Mouse (Mus musculus): ENCODE measurements at regions not wholly inside any gene's neighbourhood (a gene's known extent, or its start where the extent isn't known, plus 50 kb on each side); places are given as distances from the start of the nearest gene placed in this dataset.

- 82% methylated on average over 3 of the region's 3 CpGs for WGBS
- Histone ChIP-seq H3K27me3 (ENCODE audit: control insufficient read depth, insufficient read depth, low read length) (no peaks in the 10 kb centered on the region), H3K36me3 (ENCODE audit: control insufficient read depth, insufficient read depth, low read length) (no peaks in the 10 kb centered on the region), H3K4me1 (ENCODE audit: control insufficient read depth, insufficient read depth, low read length) (no peaks in the 10 kb centered on the region), H3K4me3 (replicated peaks; ENCODE audit: low read length) (no peak overlapping the region), H3K9ac (ENCODE audit: low read length) (no peak overlapping the region), H3K27ac (ENCODE audit: low read length) (no peak overlapping the region), H3K9me3 (replicated peaks; ENCODE audit: control insufficient read depth, low read length) (no peaks in the 10 kb centered on the region), H3K4me2 (ENCODE audit: low read depth, low read length) (no peak overlapping the region)
- ATAC-seq (ENCODE audit: insufficient read depth, low FRiP score), result no peak
These were observed 496.2 kb upstream of the Klf4 start for GRCm38 (mm10) chr4:56028441-56028840.

GRCm38 (mm10) chr4:56027258-56027657 lies 495.0 kb upstream of the Klf4 start:
- Histone ChIP-seq H3K9ac (ENCODE audit: low read length) (no peak overlapping the region), H3K9me3 (replicated peaks; ENCODE audit: control insufficient read depth, low read length) (no peaks in the 10 kb centered on the region), H3K27ac (ENCODE audit: low read length) (no peak overlapping the region), H3K27me3 (ENCODE audit: control insufficient read depth, insufficient read depth, low read length) (no peaks in the 10 kb centered on the region), H3K36me3 (ENCODE audit: control insufficient read depth, insufficient read depth, low read length) (no peaks in the 10 kb centered on the region), H3K4me1 (ENCODE audit: control insufficient read depth, insufficient read depth, low read length) (no peaks in the 10 kb centered on the region), H3K4me2 (ENCODE audit: low read depth, low read length) (no peak overlapping the region), H3K4me3 (replicated peaks; ENCODE audit: low read length) (no peak overlapping the region)
- ATAC-seq (ENCODE audit: insufficient read depth, low FRiP score), result no peak
- WGBS, result 83% methylated on average over 6 of the region's 6 CpGs

- Histone ChIP-seq H3K27ac (ENCODE audit: low read length) (no peak overlapping the region), H3K4me2 (ENCODE audit: low read depth, low read length) (no peak overlapping the region), H3K9ac (ENCODE audit: low read length) (no peak overlapping the region), H3K36me3 (ENCODE audit: control insufficient read depth, insufficient read depth, low read length) (no peaks in the 10 kb centered on the region), H3K9me3 (replicated peaks; ENCODE audit: control insufficient read depth, low read length) (no peaks in the 10 kb centered on the region), H3K27me3 (ENCODE audit: control insufficient read depth, insufficient read depth, low read length) (no peaks in the 10 kb centered on the region), H3K4me3 (replicated peaks; ENCODE audit: low read length) (no peak overlapping the region), H3K4me1 (ENCODE audit: control insufficient read depth, insufficient read depth, low read length) (no peaks in the 10 kb centered on the region)
- ATAC-seq (ENCODE audit: insufficient read depth, low FRiP score), result no peak
These were observed 492.2 kb upstream of the Klf4 start for GRCm38 (mm10) chr4:56024478-56024877.

GRCm38 (mm10) chr4:56018212-56018611 lies 485.9 kb upstream of the Klf4 start:
- no peaks in the 10 kb centered on the region for H3K4me1 ChIP-seq (ENCODE audit: control insufficient read depth, insufficient read depth, low read length)
- no peak for ATAC-seq (ENCODE audit: insufficient read depth, low FRiP score)
- no peaks in the 10 kb centered on the region for H3K36me3 ChIP-seq (ENCODE audit: control insufficient read depth, insufficient read depth, low read length)
- WGBS, result 86% methylated on average over 8 of the region's 8 CpGs
- H3K9ac ChIP-seq (ENCODE audit: low read length), result no peak overlapping the region
- H3K9me3 ChIP-seq (replicated peaks; ENCODE audit: control insufficient read depth, low read length), result no peaks in the 10 kb centered on the region
- H3K4me2 ChIP-seq (ENCODE audit: low read depth, low read length), result no peak overlapping the region
- peak overlapping the region; percentile 16; the same call in 1 of the 2 replicates for H3K27ac ChIP-seq (ENCODE audit: low read length)
- H3K4me3 ChIP-seq (replicated peaks; ENCODE audit: low read length), result no peak overlapping the region
- no peaks in the 10 kb centered on the region for H3K27me3 ChIP-seq (ENCODE audit: control insufficient read depth, insufficient read depth, low read length)

- Histone ChIP-seq H3K36me3 (ENCODE audit: control insufficient read depth, insufficient read depth, low read length) (no peaks in the 10 kb centered on the region), H3K4me3 (replicated peaks; ENCODE audit: low read length) (no peak overlapping the region), H3K27ac (ENCODE audit: low read length) (no peak overlapping the region), H3K27me3 (ENCODE audit: control insufficient read depth, insufficient read depth, low read length) (no peaks in the 10 kb centered on the region), H3K4me2 (ENCODE audit: low read depth, low read length) (no peak overlapping the region), H3K4me1 (ENCODE audit: control insufficient read depth, insufficient read depth, low read length) (no peaks in the 10 kb centered on the region), H3K9me3 (replicated peaks; ENCODE audit: control insufficient read depth, low read length) (no peaks in the 10 kb centered on the region), H3K9ac (ENCODE audit: low read length) (no peak overlapping the region)
- ATAC-seq (ENCODE audit: insufficient read depth, low FRiP score), result no peak
- 92% methylated on average over 7 of the region's 7 CpGs for WGBS
These were observed 483.2 kb upstream of the Klf4 start for GRCm38 (mm10) chr4:56015481-56015880.

GRCm38 (mm10) chr4:56008287-56008686 lies 476.0 kb upstream of the Klf4 start:
- H3K4me3 ChIP-seq (replicated peaks; ENCODE audit: low read length), result no peak overlapping the region
- H3K4me1 ChIP-seq (ENCODE audit: control insufficient read depth, insufficient read depth, low read length), result no peaks in the 10 kb centered on the region
- H3K27ac ChIP-seq (ENCODE audit: low read length), result no peak overlapping the region
- WGBS, result 44% methylated on average over 2 of the region's 2 CpGs
- ATAC-seq (ENCODE audit: insufficient read depth, low FRiP score), result no peak
- H3K9me3 ChIP-seq (replicated peaks; ENCODE audit: control insufficient read depth, low read length), result no peaks in the 10 kb centered on the region
- no peaks in the 10 kb centered on the region for H3K27me3 ChIP-seq (ENCODE audit: control insufficient read depth, insufficient read depth, low read length)
- H3K4me2 ChIP-seq (ENCODE audit: low read depth, low read length), result no peak overlapping the region
- no peaks in the 10 kb centered on the region for H3K36me3 ChIP-seq (ENCODE audit: control insufficient read depth, insufficient read depth, low read length)
- H3K9ac ChIP-seq (ENCODE audit: low read length), result no peak overlapping the region

GRCm38 (mm10) chr4:56004227-56004626 lies 472.0 kb upstream of the Klf4 start:
- ATAC-seq (ENCODE audit: insufficient read depth, low FRiP score), result no peak
- Histone ChIP-seq H3K36me3 (ENCODE audit: control insufficient read depth, insufficient read depth, low read length) (no peaks in the 10 kb centered on the region), H3K9ac (ENCODE audit: low read length) (no peak overlapping the region), H3K27ac (ENCODE audit: low read length) (no peak overlapping the region), H3K4me3 (replicated peaks; ENCODE audit: low read length) (no peak overlapping the region), H3K4me1 (ENCODE audit: control insufficient read depth, insufficient read depth, low read length) (0 out of 2 replicates have a peak, but pooled peaks cover 4% of the 10 kb centered on the region), H3K27me3 (ENCODE audit: control insufficient read depth, insufficient read depth, low read length) (no peaks in the 10 kb centered on the region), H3K9me3 (replicated peaks; ENCODE audit: control insufficient read depth, low read length) (no peaks in the 10 kb centered on the region), H3K4me2 (ENCODE audit: low read depth, low read length) (no peak overlapping the region)
- 62% methylated on average over 5 of the region's 5 CpGs for WGBS

- Histone ChIP-seq H3K4me1 (ENCODE audit: control insufficient read depth, insufficient read depth, low read length) (0 out of 2 replicates have a peak, but pooled peaks cover 4% of the 10 kb centered on the region), H3K27me3 (ENCODE audit: control insufficient read depth, insufficient read depth, low read length) (no peaks in the 10 kb centered on the region), H3K4me2 (ENCODE audit: low read depth, low read length) (no peak overlapping the region), H3K36me3 (ENCODE audit: control insufficient read depth, insufficient read depth, low read length) (no peaks in the 10 kb centered on the region), H3K9me3 (replicated peaks; ENCODE audit: control insufficient read depth, low read length) (no peaks in the 10 kb centered on the region), H3K4me3 (replicated peaks; ENCODE audit: low read length) (no peak overlapping the region), H3K27ac (ENCODE audit: low read length) (peak overlapping the region; percentile 61), H3K9ac (ENCODE audit: low read length) (no peak overlapping the region)
- 65% methylated on average over 3 of the region's 3 CpGs for WGBS
- peak; percentile 44; the same call in 1 of the 2 replicates for ATAC-seq (ENCODE audit: insufficient read depth, low FRiP score)
These were observed 469.1 kb upstream of the Klf4 start for GRCm38 (mm10) chr4:56001312-56001731.

GRCm38 (mm10) chr4:55984026-55984425 lies 451.8 kb upstream of the Klf4 start:
- Histone ChIP-seq H3K36me3 (ENCODE audit: control insufficient read depth, insufficient read depth, low read length) (no peaks in the 10 kb centered on the region), H3K4me3 (replicated peaks; ENCODE audit: low read length) (no peak overlapping the region), H3K4me2 (ENCODE audit: low read depth, low read length) (no peak overlapping the region), H3K27me3 (ENCODE audit: control insufficient read depth, insufficient read depth, low read length) (no peaks in the 10 kb centered on the region), H3K9me3 (replicated peaks; ENCODE audit: control insufficient read depth, low read length) (no peaks in the 10 kb centered on the region), H3K9ac (ENCODE audit: low read length) (no peak overlapping the region), H3K4me1 (ENCODE audit: control insufficient read depth, insufficient read depth, low read length) (no peaks in the 10 kb centered on the region), H3K27ac (ENCODE audit: low read length) (no peak overlapping the region)
- ATAC-seq (ENCODE audit: insufficient read depth, low FRiP score), result no peak

GRCm38 (mm10) chr4:55978539-55978938 lies 446.3 kb upstream of the Klf4 start:
- Histone ChIP-seq H3K27ac (ENCODE audit: low read length) (no peak overlapping the region), H3K27me3 (ENCODE audit: control insufficient read depth, insufficient read depth, low read length) (no peaks in the 10 kb centered on the region), H3K36me3 (ENCODE audit: control insufficient read depth, insufficient read depth, low read length) (no peaks in the 10 kb centered on the region), H3K9me3 (replicated peaks; ENCODE audit: control insufficient read depth, low read length) (no peaks in the 10 kb centered on the region), H3K4me2 (ENCODE audit: low read depth, low read length) (no peak overlapping the region), H3K9ac (ENCODE audit: low read length) (no peak overlapping the region), H3K4me1 (ENCODE audit: control insufficient read depth, insufficient read depth, low read length) (no peaks in the 10 kb centered on the region), H3K4me3 (replicated peaks; ENCODE audit: low read length) (no peak overlapping the region)
- ATAC-seq (ENCODE audit: insufficient read depth, low FRiP score), result no peak
- 77% methylated on average over 4 of the region's 4 CpGs for WGBS

Data from stomach, embryonic 16.5 days (tissue).